Mouse (Mus musculus) spleen, adult 10 weeks (tissue): ENCODE data around the gene Gm28961. TPM values are rescaled to one million over a fixed set of nuclear protein-coding genes. Genes with fewer than 3 reads are reported as not detected.

Experiments used
- polyA plus RNA-seq: library from polyadenylated mRNA; stranded (reverse); fragments of 350-450 nt; fragmentation: Illumina TruSeq; extraction: RNeasy Lipid Tissue Mini Kit (QIAGEN cat#74804); gene quantifications from one replicate; pipeline ENCODE4 v1.2.3, GENCODE M21; 2015; ENCODE audit warnings: low replicate concordance; ENCODE audit not compliant: insufficient read depth

Gene Gm28961
- polyA plus RNA-seq = not detected

GRCm38 (mm10) chrY:57705397-57705796, at the start of gene Gm28961:
Gm28961 (plus strand) TSS chrY:57705697.

Other genes with a start within 250 kb of the Gm28961 start
- not detected for gene Gm21943, start 172.0 kb upstream of the Gm28961 start, polyA plus RNA-seq